Mouse (Mus musculus): Measurements from ENCODE around the gene Slc12a6. TPM values are rescaled to one million over a fixed set of nuclear protein-coding genes. Genes with fewer than 3 reads are reported as not detected.
A peak's percentile ranks its signal among the peaks of the same experiment; 100 is the strongest.

Gene Slc12a6
- polyA plus RNA-seq, 1 experiment from 2014 or later: 10.3 TPM

- no peaks in the 10 kb centered on the region for H3K9me3 ChIP-seq (replicated peaks; ENCODE audit: control insufficient read depth, low read length)
- WGBS: 89% methylated on average over 10 of the region's 10 CpGs
- no peaks in the 10 kb centered on the region for H3K36me3 ChIP-seq (replicated peaks; ENCODE audit: control insufficient read depth, insufficient read depth, low read depth, low read length)
- H3K27ac ChIP-seq (replicated peaks; ENCODE audit: low read depth, low read length): no peak overlapping the region
- no peak overlapping the region for H3K9ac ChIP-seq (replicated peaks; ENCODE audit: low read length)
- H3K4me1 ChIP-seq (ENCODE audit: control insufficient read depth, insufficient read depth, low read length): no peaks in the 10 kb centered on the region
- DNase-seq (ENCODE audit: low spot score): no peak
- no peak overlapping the region for H3K4me3 ChIP-seq (ENCODE audit: low read depth, low read length)
- no peak overlapping the region for H3K4me2 ChIP-seq (ENCODE audit: low read depth, low read length)
- no peaks in the 10 kb centered on the region for H3K27me3 ChIP-seq (ENCODE audit: control insufficient read depth, insufficient read depth, low read length)
- ATAC-seq (replicated peaks; ENCODE audit: insufficient number of reproducible peaks, low FRiP score, low TSS enrichment, low read depth): no peak
Observed at GRCm38 (mm10) chr2:112249780-112250453, 15.7 kb upstream of the Slc12a6 start.

GRCm38 (mm10) chr2:112254675-112255515 is 10.7 kb upstream of the Slc12a6 start:
- no peak overlapping the region for H3K27ac ChIP-seq (replicated peaks; ENCODE audit: low read depth, low read length)
- H3K27me3 ChIP-seq (ENCODE audit: control insufficient read depth, insufficient read depth, low read length): no peaks in the 10 kb centered on the region
- H3K9ac ChIP-seq (replicated peaks; ENCODE audit: low read length): no peak overlapping the region
- H3K4me2 ChIP-seq (ENCODE audit: low read depth, low read length): no peak overlapping the region
- 72% methylated on average over 7 of the region's 7 CpGs for WGBS
- no peaks in the 10 kb centered on the region for H3K36me3 ChIP-seq (replicated peaks; ENCODE audit: control insufficient read depth, insufficient read depth, low read depth, low read length)
- H3K4me3 ChIP-seq (ENCODE audit: low read depth, low read length): no peak overlapping the region
- H3K4me1 ChIP-seq (ENCODE audit: control insufficient read depth, insufficient read depth, low read length): no peaks in the 10 kb centered on the region
- DNase-seq (ENCODE audit: low spot score): no peak
- H3K9me3 ChIP-seq (replicated peaks; ENCODE audit: control insufficient read depth, low read length): no peaks in the 10 kb centered on the region
- no peak for ATAC-seq (replicated peaks; ENCODE audit: insufficient number of reproducible peaks, low FRiP score, low TSS enrichment, low read depth)

- Histone ChIP-seq H3K36me3 (replicated peaks; ENCODE audit: control insufficient read depth, insufficient read depth, low read depth, low read length) (no peaks in the 10 kb centered on the region), H3K4me3 (ENCODE audit: low read depth, low read length) (no peak within 1 kb of the TSS), H3K27me3 (ENCODE audit: control insufficient read depth, insufficient read depth, low read length) (no peaks in the 10 kb centered on the region), H3K9me3 (replicated peaks; ENCODE audit: control insufficient read depth, low read length) (no peaks in the 10 kb centered on the region), H3K9ac (replicated peaks; ENCODE audit: low read length) (no peak within 1 kb of the TSS), H3K27ac (replicated peaks; ENCODE audit: low read depth, low read length) (no peak within 1 kb of the TSS), H3K4me2 (ENCODE audit: low read depth, low read length) (no peak within 1 kb of the TSS), H3K4me1 (ENCODE audit: control insufficient read depth, insufficient read depth, low read length) (no peaks in the 10 kb centered on the region)
- 69% methylated on average over 10 of the region's 10 CpGs for WGBS
- ATAC-seq (replicated peaks; ENCODE audit: insufficient number of reproducible peaks, low FRiP score, low TSS enrichment, low read depth) (no peak), DNase-seq (ENCODE audit: low spot score) (no peak)
Observed at GRCm38 (mm10) chr2:112259241-112259962, 6.2 kb upstream of the Slc12a6 start, which contains the start of gene Nutm1. Gene Nutm1 (minus strand): TSS chr2:112259291.

GRCm38 (mm10) chr2:112261748-112262653 is 3.6 kb upstream of the Slc12a6 start, which contains the start of gene Nop10:
Gene Nop10 (plus strand): TSS chr2:112261926.
- Histone ChIP-seq H3K4me1 (ENCODE audit: control insufficient read depth, insufficient read depth, low read length) (no peaks in the 10 kb centered on the region), H3K27ac (replicated peaks; ENCODE audit: low read depth, low read length) (no peak within 1 kb of the TSS), H3K9me3 (replicated peaks; ENCODE audit: control insufficient read depth, low read length) (no peaks in the 10 kb centered on the region), H3K9ac (replicated peaks; ENCODE audit: low read length) (peak within 1 kb of the TSS; percentile 67), H3K36me3 (replicated peaks; ENCODE audit: control insufficient read depth, insufficient read depth, low read depth, low read length) (no peaks in the 10 kb centered on the region), H3K27me3 (ENCODE audit: control insufficient read depth, insufficient read depth, low read length) (no peaks in the 10 kb centered on the region), H3K4me3 (ENCODE audit: low read depth, low read length) (peak within 1 kb of the TSS; percentile 61), H3K4me2 (ENCODE audit: low read depth, low read length) (peak within 1 kb of the TSS; percentile 63)
- under 1% methylated on average over 36 of the region's 36 CpGs for WGBS
- peak; percentile 95 for DNase-seq (ENCODE audit: low spot score)
- peak; percentile 41 for ATAC-seq (replicated peaks; ENCODE audit: insufficient number of reproducible peaks, low FRiP score, low TSS enrichment, low read depth)

- Histone ChIP-seq H3K9me3 (replicated peaks; ENCODE audit: control insufficient read depth, low read length) (no peaks in the 10 kb centered on the region), H3K4me3 (ENCODE audit: low read depth, low read length) (peak overlapping the region; percentile 61), H3K4me2 (ENCODE audit: low read depth, low read length) (peak overlapping the region; percentile 63), H3K9ac (replicated peaks; ENCODE audit: low read length) (no peak overlapping the region; the same call in 1 of the 2 replicates), H3K27ac (replicated peaks; ENCODE audit: low read depth, low read length) (no peak overlapping the region), H3K27me3 (ENCODE audit: control insufficient read depth, insufficient read depth, low read length) (no peaks in the 10 kb centered on the region), H3K4me1 (ENCODE audit: control insufficient read depth, insufficient read depth, low read length) (no peaks in the 10 kb centered on the region), H3K36me3 (replicated peaks; ENCODE audit: control insufficient read depth, insufficient read depth, low read depth, low read length) (no peaks in the 10 kb centered on the region)
- ATAC-seq (replicated peaks; ENCODE audit: insufficient number of reproducible peaks, low FRiP score, low TSS enrichment, low read depth) (no peak), DNase-seq (ENCODE audit: low spot score) (no peak)
- WGBS: 32% methylated on average over 4 of the region's 4 CpGs
Observed at GRCm38 (mm10) chr2:112262779-112263295, 2.8 kb upstream of the Slc12a6 start.

GRCm38 (mm10) chr2:112264364-112264763 is 1.3 kb upstream of the Slc12a6 start:
- H3K27ac ChIP-seq (replicated peaks; ENCODE audit: low read depth, low read length): no peak overlapping the region
- H3K4me2 ChIP-seq (ENCODE audit: low read depth, low read length): no peak overlapping the region
- H3K4me1 ChIP-seq (ENCODE audit: control insufficient read depth, insufficient read depth, low read length): no peaks in the 10 kb centered on the region
- H3K4me3 ChIP-seq (ENCODE audit: low read depth, low read length): no peak overlapping the region
- no peaks in the 10 kb centered on the region for H3K36me3 ChIP-seq (replicated peaks; ENCODE audit: control insufficient read depth, insufficient read depth, low read depth, low read length)
- ATAC-seq (replicated peaks; ENCODE audit: insufficient number of reproducible peaks, low FRiP score, low TSS enrichment, low read depth): no peak
- no peaks in the 10 kb centered on the region for H3K9me3 ChIP-seq (replicated peaks; ENCODE audit: control insufficient read depth, low read length)
- WGBS: 79% methylated on average over 4 of the region's 4 CpGs
- no peak for DNase-seq (ENCODE audit: low spot score)
- no peaks in the 10 kb centered on the region for H3K27me3 ChIP-seq (ENCODE audit: control insufficient read depth, insufficient read depth, low read length)
- H3K9ac ChIP-seq (replicated peaks; ENCODE audit: low read length): no peak overlapping the region

GRCm38 (mm10) chr2:112266242-112266592 is 592 bp downstream of the Slc12a6 start, which contains the start of gene Gm21985:
Gene Gm21985 (plus strand): TSS chr2:112266314.
- no peaks in the 10 kb centered on the region for H3K27me3 ChIP-seq (ENCODE audit: control insufficient read depth, insufficient read depth, low read length)
- H3K4me2 ChIP-seq (ENCODE audit: low read depth, low read length): peak within 1 kb of the TSS; percentile 82
- H3K9ac ChIP-seq (replicated peaks; ENCODE audit: low read length): peak within 1 kb of the TSS; percentile 79
- H3K9me3 ChIP-seq (replicated peaks; ENCODE audit: control insufficient read depth, low read length): no peaks in the 10 kb centered on the region
- 3% methylated on average over 11 of the region's 11 CpGs for WGBS
- peak within 1 kb of the TSS; percentile 73 for H3K27ac ChIP-seq (replicated peaks; ENCODE audit: low read depth, low read length)
- no peak for DNase-seq (ENCODE audit: low spot score)
- no peaks in the 10 kb centered on the region for H3K36me3 ChIP-seq (replicated peaks; ENCODE audit: control insufficient read depth, insufficient read depth, low read depth, low read length)
- ATAC-seq (replicated peaks; ENCODE audit: insufficient number of reproducible peaks, low FRiP score, low TSS enrichment, low read depth): peak; percentile 34
- H3K4me1 ChIP-seq (ENCODE audit: control insufficient read depth, insufficient read depth, low read length): no peaks in the 10 kb centered on the region
- peak within 1 kb of the TSS; percentile 77 for H3K4me3 ChIP-seq (ENCODE audit: low read depth, low read length)

All from embryonic facial prominence, embryonic 11.5 days (tissue).